Mouse (Mus musculus) urinary bladder, postnatal 10 days (tissue): Measurements from ENCODE around the gene Plekhf1.
A peak's percentile ranks its signal among the peaks of the same experiment; 100 is the strongest.

Source experiments
- DNase-seq: peaks from one replicate; pipeline ENCODE4 v3.0.0; 2022; ENCODE audit warnings: low spot score

Plekhf1 gene

DNA sequence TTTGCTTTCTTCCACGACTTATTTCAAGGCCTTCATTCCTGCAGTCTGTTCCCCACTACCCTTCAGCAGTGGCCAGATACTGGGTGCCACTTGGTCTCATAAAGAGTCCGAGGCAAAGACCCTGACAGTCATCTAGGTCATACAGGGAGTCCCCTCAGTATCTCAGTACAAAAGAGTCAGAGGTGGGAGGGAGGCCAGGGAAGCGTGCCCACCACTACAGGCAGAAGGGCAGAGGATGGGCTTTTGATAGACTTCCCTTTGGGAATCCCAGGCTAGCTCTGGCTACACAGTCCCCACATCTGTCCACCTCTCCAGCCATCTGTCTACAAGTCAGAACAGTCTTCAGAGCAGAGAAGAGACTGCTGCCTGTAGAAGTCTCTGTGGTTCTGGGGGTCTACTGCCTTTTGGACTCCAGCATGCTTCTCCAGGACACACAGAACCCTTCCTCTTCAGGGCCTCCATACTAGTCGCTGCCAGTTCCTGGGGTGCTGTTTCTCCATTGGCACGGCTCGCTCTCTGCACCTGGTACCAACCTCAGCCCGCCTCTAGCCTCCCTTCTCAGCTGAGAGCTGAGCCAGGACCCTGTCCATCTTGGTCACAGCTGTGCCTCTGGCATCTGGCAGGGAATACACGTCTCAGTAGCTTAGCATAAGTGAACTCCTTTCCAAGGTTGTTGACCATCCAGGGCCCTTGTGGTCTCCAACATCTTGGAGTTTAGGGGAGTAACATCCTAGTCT lies 9.0 kb downstream of the Plekhf1 start:
- no peak for DNase-seq

- no peak for DNase-seq
Observed at GRCm38 (mm10) chr7:38217417-38218171, 10.2 kb downstream of the Plekhf1 start.

- no peak for DNase-seq
Observed at GRCm38 (mm10) chr7:38215697-38216096, 12.1 kb downstream of the Plekhf1 start.

DNA sequence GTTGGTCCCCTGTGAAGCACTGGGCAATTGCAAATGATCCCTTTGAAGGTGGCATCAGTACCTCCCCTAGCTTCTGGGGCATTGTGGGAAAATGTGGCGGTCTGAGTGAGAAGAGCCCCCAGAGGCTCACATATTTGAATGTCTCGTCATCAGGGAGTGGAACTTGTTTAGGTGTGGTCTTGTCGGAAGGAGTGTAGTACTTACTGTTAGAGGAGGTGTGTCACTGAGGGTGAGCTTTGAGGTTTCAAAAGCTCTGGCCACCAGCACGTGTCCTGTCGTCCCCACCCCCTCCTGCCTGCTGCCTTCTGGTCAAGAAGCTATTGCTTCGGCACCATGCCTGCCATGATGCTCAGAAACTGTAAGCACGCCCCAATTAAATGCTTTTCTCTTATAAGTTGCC lies 12.5 kb downstream of the Plekhf1 start:
- no peak for DNase-seq

DNA sequence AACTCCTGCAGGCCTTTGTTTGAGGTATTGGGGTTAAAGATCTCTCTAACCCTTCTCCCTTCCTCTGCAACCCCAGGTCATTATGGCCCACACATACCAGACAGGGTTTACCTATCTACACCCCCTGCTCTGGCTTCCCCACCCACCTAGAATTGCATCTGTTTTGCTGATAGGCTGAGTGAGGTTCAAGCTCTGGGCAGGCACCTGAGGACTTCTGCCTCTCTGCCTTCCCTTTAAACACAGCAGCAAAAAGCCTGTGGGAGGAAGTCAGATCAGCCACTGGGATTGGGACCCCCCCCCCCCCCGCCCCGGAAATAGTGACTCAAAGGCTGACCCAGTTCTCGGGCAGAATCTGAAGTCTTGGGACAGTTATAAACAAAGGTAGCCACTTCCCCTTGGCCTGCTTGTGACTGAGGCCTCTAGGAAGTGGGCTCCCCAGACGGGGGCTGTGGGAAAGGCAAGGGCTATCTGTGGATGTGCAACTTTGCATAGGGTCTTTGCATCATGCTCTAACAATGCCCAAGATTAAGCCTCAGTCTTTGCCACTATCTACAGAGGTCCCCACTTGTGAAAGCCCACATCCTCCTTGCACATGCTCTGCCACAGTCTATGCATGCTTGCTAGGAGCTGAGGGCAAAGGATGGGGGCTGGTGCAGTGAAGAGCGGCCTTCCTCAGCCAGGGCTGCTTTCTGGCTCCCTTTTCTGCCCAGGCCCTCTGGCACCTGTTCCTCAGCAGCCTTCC lies 13.2 kb downstream of the Plekhf1 start:
- DNase-seq = no peak

- no peak for DNase-seq
Observed at GRCm38 (mm10) chr7:38212651-38213062, 15.2 kb downstream of the Plekhf1 start.

- DNase-seq = no peak
Observed at GRCm38 (mm10) chr7:38209478-38210152, 18.2 kb downstream of the Plekhf1 start.

GRCm38 (mm10) chr7:38208969-38209368 lies 18.8 kb downstream of the Plekhf1 start:
- no peak for DNase-seq

- DNase-seq = no peak
Observed at GRCm38 (mm10) chr7:38206564-38206963, 21.3 kb downstream of the Plekhf1 start.

DNA sequence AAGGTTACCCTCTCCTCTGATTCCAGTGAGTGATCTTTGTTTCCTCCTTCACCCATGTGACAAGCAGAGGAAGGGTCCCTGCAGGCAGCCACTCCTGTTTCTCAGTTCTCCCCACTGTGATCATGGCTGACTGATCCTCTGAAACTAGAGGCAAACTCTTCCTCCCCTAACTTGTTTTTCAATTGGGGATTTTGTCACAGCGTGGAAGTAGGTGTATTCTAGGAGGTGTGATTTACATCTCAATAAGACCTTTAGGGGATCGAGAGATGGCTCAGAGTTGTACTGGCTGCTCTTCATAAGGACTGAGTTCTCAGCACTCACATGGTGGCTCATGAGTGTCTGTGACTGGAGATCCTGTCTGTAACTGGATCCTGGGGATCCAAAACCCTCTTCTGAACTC lies 22.0 kb downstream of the Plekhf1 start:
- DNase-seq = no peak

DNA sequence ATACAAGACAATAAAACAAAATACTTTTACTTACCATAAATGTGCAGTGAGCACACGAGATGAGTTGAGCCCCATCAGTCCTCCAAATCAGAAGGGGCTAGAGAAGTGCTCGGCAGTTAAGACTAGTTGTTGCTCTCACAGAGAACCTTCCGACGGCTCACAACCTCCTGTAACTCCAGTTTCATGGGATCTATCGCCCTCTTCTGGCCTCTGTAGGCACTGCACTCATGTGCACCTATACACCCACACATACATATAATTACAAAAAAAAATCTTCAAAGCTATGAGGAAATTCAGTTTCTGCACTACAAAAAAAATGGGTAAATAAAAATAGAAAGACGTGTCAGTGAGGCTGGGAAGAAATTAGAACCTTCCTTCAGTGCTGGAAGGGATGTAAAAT lies 23.5 kb downstream of the Plekhf1 start:
- DNase-seq = no peak

DNA sequence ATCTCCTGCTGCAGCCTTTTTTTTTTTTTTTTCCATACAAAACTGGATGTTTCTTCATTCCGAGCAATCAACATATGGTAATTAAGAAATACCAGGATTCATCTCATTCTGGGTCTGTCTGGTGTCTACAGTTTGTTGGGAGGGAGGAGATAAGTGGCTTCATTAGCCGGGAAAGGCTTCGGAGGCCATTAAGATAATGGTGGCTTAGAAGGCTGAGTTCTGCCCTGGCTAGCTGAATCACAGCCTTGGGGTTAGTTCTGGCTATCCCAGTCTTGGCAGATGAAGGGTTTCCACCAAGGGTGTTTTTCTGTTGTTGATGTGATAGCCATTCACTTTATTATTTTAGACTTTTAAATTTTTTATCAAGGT lies 26.5 kb downstream of the Plekhf1 start:
- no peak for DNase-seq

- peak; percentile 53 for DNase-seq
Observed at GRCm38 (mm10) chr7:38200606-38201289, 27.1 kb downstream of the Plekhf1 start.

DNA sequence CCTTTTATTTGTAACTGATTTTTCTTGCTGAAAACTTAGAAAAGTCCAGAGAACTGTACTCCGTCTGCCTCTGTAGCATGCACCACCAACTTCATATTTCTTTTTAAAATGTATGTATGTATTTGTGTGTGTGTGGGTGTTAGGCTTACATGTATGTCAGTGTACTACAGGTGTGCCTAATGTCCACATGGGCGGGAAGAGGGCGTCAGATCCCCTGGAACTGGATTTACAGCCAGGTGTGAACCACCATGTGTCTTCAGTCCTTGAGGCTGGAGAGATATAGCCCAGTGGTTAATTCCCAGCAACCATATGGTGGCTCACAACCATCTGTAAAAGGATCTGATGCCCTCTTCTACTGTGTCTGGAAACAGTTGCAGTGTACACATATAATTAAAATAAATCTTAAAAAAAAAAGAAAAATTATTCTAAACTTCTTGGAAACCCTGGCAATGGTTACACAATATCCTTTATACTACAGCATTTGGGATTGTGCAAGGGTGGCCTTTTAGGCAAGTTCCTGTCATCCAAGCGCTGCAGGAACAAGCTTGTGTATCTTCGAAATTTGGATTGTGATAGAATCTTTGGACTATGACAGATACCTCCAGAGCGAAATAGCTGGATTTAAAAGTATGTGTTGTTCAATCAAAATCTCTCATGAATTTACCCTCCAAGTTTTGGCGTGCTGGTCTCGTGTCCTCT lies 27.8 kb downstream of the Plekhf1 start:
- DNase-seq = no peak

- DNase-seq = no peak
Observed at GRCm38 (mm10) chr7:38191571-38191970, 36.2 kb downstream of the Plekhf1 start.

DNA sequence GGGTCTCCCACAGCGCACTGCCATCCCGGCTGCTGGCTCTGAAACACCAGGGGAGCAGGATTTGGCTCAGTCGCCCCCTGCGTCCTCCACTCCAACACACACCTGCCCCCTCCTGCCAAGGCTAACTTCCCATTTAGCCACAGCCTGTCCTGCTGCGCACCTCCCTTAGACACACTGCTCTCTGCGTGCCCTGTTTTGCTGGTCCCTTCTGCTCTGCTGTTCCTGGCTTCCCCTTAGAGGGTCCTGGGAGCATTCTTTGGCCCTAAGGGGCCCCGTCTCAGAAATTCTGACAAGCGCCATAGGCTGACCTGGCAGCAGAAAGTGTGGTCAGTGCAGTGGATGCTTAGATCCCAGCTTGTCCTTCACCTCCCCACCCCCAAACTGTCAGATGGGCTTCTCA lies 36.7 kb downstream of the Plekhf1 start:
- no peak for DNase-seq

DNA sequence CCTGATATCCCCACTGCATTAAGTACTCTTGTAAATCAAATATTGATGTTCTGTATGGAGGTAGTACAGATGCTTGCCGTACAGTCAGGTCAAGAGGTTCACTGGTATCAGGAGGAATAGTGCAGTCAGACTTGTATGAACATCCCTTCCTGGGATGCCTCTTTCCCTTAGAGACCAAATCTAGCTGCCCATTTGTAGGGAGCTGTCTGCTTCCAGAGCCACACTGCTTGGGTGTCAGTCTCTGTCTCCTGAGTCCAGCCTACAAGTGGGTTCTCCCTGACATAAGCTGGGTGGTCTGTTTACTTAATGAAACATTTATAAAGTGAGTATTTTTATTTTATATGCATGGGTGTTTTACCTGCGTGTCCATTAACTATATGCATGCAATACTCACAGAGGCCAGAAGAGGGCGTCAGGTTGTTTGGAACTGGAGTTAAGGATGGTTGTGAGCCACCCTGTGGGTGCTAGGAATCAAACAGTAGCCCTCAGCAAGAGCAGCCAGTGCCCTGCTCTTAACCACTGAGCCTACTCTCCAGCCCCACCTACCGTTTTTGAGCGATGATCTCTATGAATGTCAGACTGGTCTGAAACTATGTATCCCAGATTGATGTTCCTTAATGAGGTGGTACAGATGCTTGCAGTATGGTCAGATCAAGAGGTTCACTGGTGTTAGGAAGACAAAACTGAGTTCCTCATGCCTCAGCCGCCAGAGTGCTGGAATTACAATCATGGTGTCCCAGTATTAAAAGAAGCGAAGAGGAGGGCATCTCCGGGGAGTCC lies 37.6 kb downstream of the Plekhf1 start:
- DNase-seq = no peak

GRCm38 (mm10) chr7:38189136-38189982 lies 38.5 kb downstream of the Plekhf1 start:
- no peak for DNase-seq
